Mouse (Mus musculus) CD4-positive helper T cell, adult 2 months (primary cell): ENCODE measurements around the gene Zxdc.
A peak's percentile ranks its signal among the peaks of the same experiment; 100 is the strongest.

Experiments
- DNase-seq: peaks from one replicate; pipeline ENCODE4 v3.0.0-alpha.2; 2012; ENCODE audit warnings: low read depth, missing footprints, low spot score

Gene Zxdc

GRCm38 (mm10) chr6:90368976-90369724 lies at the start of gene Zxdc:
Zxdc (plus strand) TSS chr6:90369492.
- peak; percentile 97 for DNase-seq

GRCm38 (mm10) chr6:90320429-90320828 lies 48.9 kb upstream of the Zxdc start:
- no peak for DNase-seq

GRCm38 (mm10) chr6:90321811-90322210 lies 47.5 kb upstream of the Zxdc start:
- DNase-seq = no peak

- no peak for DNase-seq
These were observed 45.3 kb upstream of the Zxdc start for GRCm38 (mm10) chr6:90324026-90324425.

GRCm38 (mm10) chr6:90324463-90324862 lies 44.8 kb upstream of the Zxdc start:
- no peak for DNase-seq

GRCm38 (mm10) chr6:90324991-90325390 lies 44.3 kb upstream of the Zxdc start, which contains the start of gene Chst13:
Chst13 (minus strand) TSS chr6:90325185.
- no peak for DNase-seq

GRCm38 (mm10) chr6:90327670-90328069 lies 41.6 kb upstream of the Zxdc start:
- no peak for DNase-seq

- no peak for DNase-seq
These were observed 39.3 kb upstream of the Zxdc start for GRCm38 (mm10) chr6:90329953-90330352.

- DNase-seq = no peak
These were observed 36.5 kb upstream of the Zxdc start, which contains the start of gene Uroc1 for GRCm38 (mm10) chr6:90332561-90333425. Uroc1 (plus strand) TSS chr6:90333284.

- no peak for DNase-seq
These were observed 35.0 kb upstream of the Zxdc start for GRCm38 (mm10) chr6:90334244-90334643.

GRCm38 (mm10) chr6:90342343-90342742 lies 26.9 kb upstream of the Zxdc start:
- no peak for DNase-seq

GRCm38 (mm10) chr6:90347183-90347582 lies 22.1 kb upstream of the Zxdc start:
- no peak for DNase-seq

- DNase-seq = no peak
These were observed 20.8 kb upstream of the Zxdc start for GRCm38 (mm10) chr6:90348500-90348899.

- no peak for DNase-seq
These were observed 19.3 kb upstream of the Zxdc start for GRCm38 (mm10) chr6:90350011-90350410.

GRCm38 (mm10) chr6:90358142-90358541 lies 11.2 kb upstream of the Zxdc start:
- DNase-seq = no peak

GRCm38 (mm10) chr6:90359445-90359844 lies 9.8 kb upstream of the Zxdc start:
- no peak for DNase-seq

- no peak for DNase-seq
These were observed 9.1 kb upstream of the Zxdc start for GRCm38 (mm10) chr6:90360024-90360781.

GRCm38 (mm10) chr6:90360922-90361614 lies 8.2 kb upstream of the Zxdc start:
- no peak for DNase-seq

- DNase-seq = no peak
These were observed 6.0 kb upstream of the Zxdc start for GRCm38 (mm10) chr6:90363301-90363700.

GRCm38 (mm10) chr6:90369725-90370553 lies 647 bp downstream of the Zxdc start:
- peak; percentile 59 for DNase-seq
